Mouse (Mus musculus) midbrain, embryonic 16.5 days (tissue): Measurements from ENCODE around the gene Srrm2. TPM values are rescaled to one million over a fixed set of nuclear protein-coding genes. Genes with fewer than 3 reads are reported as not detected.

Experiments used
- ATAC-seq: fragments of 200-750 bp; cut with Nextera tagmentation; 2 replicates; pipeline ENCODE4 v1.8.0; 2017; ENCODE audit warnings: moderate TSS enrichment
- H3K27ac ChIP-seq: fragments of 300-500 bp; sonication (generic); 2 replicates; pipeline ENCODE4 v1.5.1; 2014; ENCODE audit warnings: mild to moderate bottlenecking, low read length, mixed read lengths
- H3K27me3 ChIP-seq: fragments of 300-500 bp; sonication (generic); 2 replicates; pipeline ENCODE4 v1.6.1; 2014; ENCODE audit warnings: low read depth, low read length, mixed read lengths; ENCODE audit not compliant: control insufficient read depth, insufficient read depth
- H3K36me3 ChIP-seq: fragments of 300-500 bp; sonication (generic); 2 replicates; pipeline ENCODE4 v1.6.1; 2014; ENCODE audit warnings: mild to moderate bottlenecking, low read length, moderate library complexity, mixed read lengths; ENCODE audit not compliant: control insufficient read depth, insufficient read depth
- H3K4me1 ChIP-seq: fragments of 300-500 bp; sonication (generic); 2 replicates; pipeline ENCODE4 v1.6.1; 2014; ENCODE audit warnings: mild to moderate bottlenecking, low read length, mixed read lengths; ENCODE audit not compliant: control insufficient read depth, insufficient read depth
- H3K4me2 ChIP-seq: fragments of 300-500 bp; sonication (generic); 2 replicates; pipeline ENCODE4 v1.6.1; 2014; ENCODE audit warnings: mild to moderate bottlenecking, low read length, mixed read lengths
- H3K4me3 ChIP-seq: fragments of 300-500 bp; sonication (generic); 2 replicates; pipeline ENCODE4 v1.5.1; 2014; ENCODE audit warnings: low read depth, mild to moderate bottlenecking, low read length, moderate library complexity, mixed read lengths
- H3K9ac ChIP-seq: fragments of 300-500 bp; sonication (generic); 2 replicates; pipeline ENCODE4 v1.6.1; 2014; ENCODE audit warnings: low read depth, low read length, mixed read lengths
- H3K9me3 ChIP-seq: fragments of 300-500 bp; sonication (generic); replicated peaks from 2 replicates; pipeline ENCODE4 v1.6.1; 2014; ENCODE audit warnings: mild to moderate bottlenecking, low read length, mixed read lengths; ENCODE audit not compliant: control insufficient read depth, poor library complexity, severe bottlenecking
- WGBS: fragments of 180-500 bp; shearing (Covaris S2); extraction: QIAGEN DNeasy Blood & Tissue Kit; methylation state at CpG from one replicate; pipeline ENCODE4 v1.1.7; 2014; 5-methylcytosine and 5-hydroxymethylcytosine counted together
- polyA plus RNA-seq: library from polyadenylated mRNA; unstranded; fragments of >200 nt; fragmentation: Nextera tagmentation; extraction: Ambion mirVana; gene quantifications from 2 replicates; pipeline ENCODE4 v1.2.1, GENCODE M21; 2015

The Srrm2 gene
- polyA plus RNA-seq, 1 experiment from 2014 or later, result 467 TPM

GRCm38 (mm10) chr17:23773676-23774075 is 16.7 kb upstream of the Srrm2 start:
- no peak overlapping the region for H3K4me3 ChIP-seq
- H3K36me3 ChIP-seq, result peaks cover under 1% of the 10 kb centered on the region; the same call in 1 of the 2 replicates
- no peak for ATAC-seq
- H3K4me2 ChIP-seq, result no peak overlapping the region
- H3K4me1 ChIP-seq, result peaks cover 19% of the 10 kb centered on the region
- H3K9ac ChIP-seq, result no peak overlapping the region
- no peaks in the 10 kb centered on the region for H3K9me3 ChIP-seq
- H3K27ac ChIP-seq, result no peak overlapping the region
- no peaks in the 10 kb centered on the region for H3K27me3 ChIP-seq
- 73% methylated on average over 6 of the region's 6 CpGs for WGBS

DNA sequence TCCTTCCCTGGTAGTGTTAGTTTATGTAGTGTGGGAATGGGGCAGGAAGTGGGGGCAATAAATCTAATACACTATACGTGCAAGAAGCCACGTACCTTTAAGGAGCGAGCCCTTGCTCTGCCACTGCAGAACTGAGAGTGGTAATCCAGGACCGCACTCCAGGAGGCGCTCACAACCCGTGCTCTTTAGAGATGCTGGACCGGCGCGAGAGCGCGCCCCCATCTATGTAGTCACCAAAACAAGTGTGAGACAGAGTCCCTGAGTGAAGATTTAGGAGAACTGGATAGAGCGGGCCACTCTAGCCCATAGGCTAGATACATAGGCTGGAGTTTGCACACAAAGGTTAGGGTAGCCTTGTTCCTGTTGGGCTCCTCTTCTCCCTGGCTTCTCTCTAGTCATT is 16.2 kb upstream of the Srrm2 start:
- ATAC-seq, result no peak
- H3K4me3 ChIP-seq, result no peak overlapping the region
- no peak overlapping the region for H3K4me2 ChIP-seq

GRCm38 (mm10) chr17:23776216-23776615 is 14.1 kb upstream of the Srrm2 start:
- ATAC-seq, result no peak
- H3K27ac ChIP-seq, result no peak overlapping the region
- peaks cover 8% of the 10 kb centered on the region for H3K36me3 ChIP-seq
- WGBS, result 78% methylated on average over 10 of the region's 10 CpGs
- peaks cover 7% of the 10 kb centered on the region; the same call in 1 of the 2 replicates for H3K4me1 ChIP-seq
- no peak overlapping the region for H3K4me2 ChIP-seq
- no peaks in the 10 kb centered on the region for H3K9me3 ChIP-seq
- no peak overlapping the region for H3K9ac ChIP-seq
- H3K4me3 ChIP-seq, result no peak overlapping the region
- H3K27me3 ChIP-seq, result no peaks in the 10 kb centered on the region

More for the DNA sequence above, 16.2 kb upstream of the Srrm2 start:
- H3K9ac ChIP-seq, result no peak overlapping the region
- H3K27ac ChIP-seq, result no peak overlapping the region
- H3K4me1 ChIP-seq, result peaks cover 19% of the 10 kb centered on the region
- no peaks in the 10 kb centered on the region for H3K9me3 ChIP-seq
- H3K36me3 ChIP-seq, result peaks cover 2% of the 10 kb centered on the region
- no peaks in the 10 kb centered on the region for H3K27me3 ChIP-seq
- WGBS, result 7% methylated on average over 12 of the region's 12 CpGs

DNA sequence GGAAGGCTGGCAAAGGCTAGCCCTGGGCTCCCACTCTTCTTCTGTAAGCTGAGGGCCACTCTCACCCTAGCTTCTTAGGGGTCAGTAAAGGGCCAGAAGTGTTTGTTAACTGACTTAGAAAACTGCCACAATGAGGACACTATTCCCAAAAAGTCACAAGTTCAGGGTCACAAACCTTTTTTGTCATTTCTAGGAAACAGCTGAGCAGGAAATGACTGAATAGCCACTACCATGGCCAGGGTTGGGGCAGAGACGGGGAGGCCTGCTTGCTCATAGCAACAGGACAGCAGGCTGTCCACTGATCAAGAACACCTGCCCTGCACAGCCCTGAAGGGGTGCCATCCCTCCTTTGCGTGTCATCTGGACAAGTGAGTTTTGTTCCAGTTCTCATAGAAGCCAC is 13.2 kb upstream of the Srrm2 start:
- Histone ChIP-seq H3K27ac (no peak overlapping the region), H3K9ac (no peak overlapping the region), H3K36me3 (peaks cover 8% of the 10 kb centered on the region), H3K27me3 (no peaks in the 10 kb centered on the region), H3K4me2 (no peak overlapping the region), H3K4me3 (no peak overlapping the region), H3K4me1 (peaks cover 4% of the 10 kb centered on the region; the same call in 1 of the 2 replicates), H3K9me3 (no peaks in the 10 kb centered on the region)
- ATAC-seq, result no peak
- 82% methylated on average over 2 of the region's 2 CpGs for WGBS

- Histone ChIP-seq H3K9me3 (no peaks in the 10 kb centered on the region), H3K4me2 (no peak overlapping the region), H3K9ac (no peak overlapping the region), H3K36me3 (peaks cover 8% of the 10 kb centered on the region), H3K4me1 (no peaks in the 10 kb centered on the region), H3K27me3 (no peaks in the 10 kb centered on the region), H3K4me3 (no peak overlapping the region), H3K27ac (no peak overlapping the region)
- WGBS, result 66% methylated on average over 2 of the region's 2 CpGs
- no peak for ATAC-seq
Observed at GRCm38 (mm10) chr17:23778447-23778846, 11.9 kb upstream of the Srrm2 start.

DNA sequence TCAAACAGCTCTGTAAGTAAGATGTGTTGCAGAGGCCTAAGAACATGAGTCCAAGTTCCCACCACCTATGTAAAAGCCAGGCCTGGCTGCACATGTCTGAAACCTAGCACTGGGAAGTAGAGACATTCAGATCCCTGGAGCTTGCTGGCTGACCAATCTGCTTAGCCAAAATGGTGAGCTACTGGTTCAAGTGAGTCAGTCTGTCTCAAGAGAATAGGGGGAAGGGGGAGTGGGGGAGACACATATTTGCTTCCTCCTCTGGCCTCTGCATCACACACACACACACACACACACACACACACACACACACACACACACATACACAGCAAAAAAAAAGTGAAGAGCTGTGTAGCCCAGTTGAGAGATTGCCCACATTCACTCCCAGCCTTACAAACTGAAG is 7.0 kb upstream of the Srrm2 start:
- ATAC-seq, result no peak
- H3K4me2 ChIP-seq, result no peak overlapping the region

DNA sequence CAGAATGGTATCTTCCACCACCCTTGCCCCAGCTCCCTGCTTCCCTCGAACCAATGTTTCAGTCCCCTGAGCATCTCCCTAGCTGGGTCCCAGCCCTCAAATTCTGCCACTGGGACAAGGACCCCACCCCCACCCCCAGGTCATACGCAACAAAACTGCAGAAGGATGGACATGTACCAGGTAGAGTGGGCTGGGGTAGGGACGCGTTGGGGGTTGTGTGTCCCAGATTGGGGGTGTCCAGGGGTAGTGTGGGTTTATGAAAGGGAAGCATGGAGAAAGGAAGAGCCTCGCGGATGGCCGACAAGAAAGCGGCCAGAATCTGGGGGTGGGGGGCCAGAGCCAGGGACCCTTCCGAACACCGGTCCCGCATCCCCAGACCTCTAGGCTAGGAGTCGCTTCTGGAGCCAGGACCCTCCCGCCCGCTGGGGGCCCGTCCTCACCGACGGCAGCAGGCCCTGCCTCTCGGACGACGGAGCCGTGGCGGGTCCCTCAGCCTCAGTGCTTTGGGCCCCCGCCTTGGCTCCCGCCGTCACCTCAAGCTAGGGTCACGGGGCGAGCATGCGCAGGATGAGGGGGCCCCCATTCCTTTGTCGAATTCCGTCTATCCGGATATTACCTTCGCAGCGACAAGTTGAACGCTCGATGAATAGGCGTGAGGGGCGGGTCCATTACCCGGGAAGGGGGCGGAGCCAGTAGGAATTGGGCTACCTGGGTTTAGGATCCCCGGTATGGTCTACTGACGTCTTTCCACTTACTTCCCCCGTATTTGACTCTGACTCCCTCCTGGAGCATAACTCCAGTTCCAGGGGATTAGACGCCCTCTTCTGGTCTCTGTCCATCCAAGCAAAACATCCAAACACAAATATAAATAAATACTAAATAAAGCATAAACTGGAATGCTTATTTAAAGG is 4.5 kb upstream of the Srrm2 start, which contains the start of gene Flywch2:
Flywch2 (minus strand) TSS at position 521 of the 911 bp plus-strand sequence.
- peak within 1 kb of the TSS; percentile 93 for H3K9ac ChIP-seq
- 4% methylated on average over 37 of the region's 43 CpGs for WGBS
- peaks cover 19% of the 10 kb centered on the region for H3K4me1 ChIP-seq
- no peaks in the 10 kb centered on the region for H3K36me3 ChIP-seq
- H3K4me3 ChIP-seq, result peak within 1 kb of the TSS; percentile 76
- peak within 1 kb of the TSS; percentile 75 for H3K4me2 ChIP-seq
- H3K27ac ChIP-seq, result peak within 1 kb of the TSS; percentile 97
- H3K9me3 ChIP-seq, result no peaks in the 10 kb centered on the region
- peak; percentile 93 for ATAC-seq
- H3K27me3 ChIP-seq, result no peaks in the 10 kb centered on the region

More for the DNA sequence above, 7.0 kb upstream of the Srrm2 start:
- no peaks in the 10 kb centered on the region for H3K9me3 ChIP-seq
- peaks cover 9% of the 10 kb centered on the region for H3K4me1 ChIP-seq
- no peaks in the 10 kb centered on the region for H3K27me3 ChIP-seq
- no peak overlapping the region for H3K4me3 ChIP-seq
- H3K36me3 ChIP-seq, result peaks cover 8% of the 10 kb centered on the region
- no peak overlapping the region for H3K9ac ChIP-seq
- H3K27ac ChIP-seq, result no peak overlapping the region

GRCm38 (mm10) chr17:23786510-23786931 is 3.8 kb upstream of the Srrm2 start:
- Histone ChIP-seq H3K4me2 (peak overlapping the region; percentile 75), H3K9me3 (no peaks in the 10 kb centered on the region), H3K36me3 (no peaks in the 10 kb centered on the region), H3K27ac (peak overlapping the region; percentile 97), H3K4me3 (peak overlapping the region; percentile 76), H3K9ac (peak overlapping the region; percentile 67), H3K4me1 (peaks cover 25% of the 10 kb centered on the region), H3K27me3 (no peaks in the 10 kb centered on the region)
- ATAC-seq, result peak; percentile 67
- WGBS, result 10% methylated on average over 13 of the region's 13 CpGs

DNA sequence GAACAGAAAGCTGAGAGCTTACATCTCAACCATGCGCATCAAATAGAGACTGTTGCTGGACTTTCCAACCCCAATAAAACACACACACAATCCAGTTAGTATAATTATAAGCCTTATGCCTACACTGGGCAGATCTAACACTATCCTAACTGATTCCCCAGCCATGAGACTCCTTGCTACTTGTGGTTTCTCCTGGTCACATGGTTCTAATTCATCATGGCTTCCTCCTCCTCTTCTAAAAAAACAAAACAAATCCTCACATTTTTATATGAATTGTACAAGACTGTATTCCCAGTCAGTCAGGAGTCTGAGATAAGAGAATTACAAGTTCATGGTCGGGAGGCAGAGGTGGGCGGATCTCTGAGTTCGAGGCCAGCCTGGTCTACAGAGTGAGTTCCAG is 1.4 kb upstream of the Srrm2 start:
- Histone ChIP-seq H3K4me1 (peaks cover 29% of the 10 kb centered on the region), H3K9ac (no peak overlapping the region)
- ATAC-seq, result no peak

More for the DNA sequence above, 1.4 kb upstream of the Srrm2 start:
- 92% methylated on average over 4 of the region's 4 CpGs for WGBS
- Histone ChIP-seq H3K9me3 (no peaks in the 10 kb centered on the region), H3K27ac (no peak overlapping the region), H3K4me3 (no peak overlapping the region), H3K27me3 (no peaks in the 10 kb centered on the region), H3K36me3 (no peaks in the 10 kb centered on the region), H3K4me2 (no peak overlapping the region)
